Mouse (Mus musculus) heart, postnatal 0 days (tissue): ENCODE data around the gene Macrod1. TPM values are rescaled to one million over a fixed set of nuclear protein-coding genes. Genes with fewer than 3 reads are reported as not detected.

ENCODE experiments used
- ATAC-seq: fragments of 200-750 bp; cut with Nextera tagmentation; 2 replicates; pipeline ENCODE4 v1.8.0; 2017; ENCODE audit warnings: low read depth, moderate number of reproducible peaks, moderate library complexity; ENCODE audit not compliant: insufficient read depth
- DNase-seq: peaks from one replicate; pipeline ENCODE4 v3.0.0-alpha.2; 2016; ENCODE audit warnings: low spot score
- H3K27ac ChIP-seq: fragments of 300-500 bp; sonication (generic); 2 replicates; pipeline ENCODE4 v1.5.1; 2014; ENCODE audit warnings: low read depth, mild to moderate bottlenecking
- H3K27me3 ChIP-seq: fragments of 300-500 bp; sonication (generic); 2 replicates; pipeline ENCODE4 v1.6.1; 2014; ENCODE audit warnings: low read length, mixed read lengths; ENCODE audit not compliant: control insufficient read depth, insufficient read depth
- H3K36me3 ChIP-seq: fragments of 300-500 bp; sonication (generic); replicated peaks from 2 replicates; pipeline ENCODE4 v1.6.1; 2014; ENCODE audit warnings: low read length, mixed read lengths; ENCODE audit not compliant: control insufficient read depth, insufficient read depth
- H3K4me1 ChIP-seq: fragments of 300-500 bp; sonication (generic); 2 replicates; pipeline ENCODE4 v1.6.1; 2014; ENCODE audit warnings: antibody characterized with exemption; ENCODE audit not compliant: control insufficient read depth, insufficient read depth
- H3K4me2 ChIP-seq: fragments of 300-500 bp; sonication (generic); 2 replicates; pipeline ENCODE4 v1.6.1; 2014; ENCODE audit warnings: low read depth, mild to moderate bottlenecking, low read length, moderate library complexity
- H3K4me3 ChIP-seq: fragments of 300-500 bp; sonication (generic); 2 replicates; pipeline ENCODE4 v1.5.1; 2014; ENCODE audit warnings: low read depth, low read length
- H3K9ac ChIP-seq: fragments of 300-500 bp; sonication (generic); replicated peaks from 2 replicates; pipeline ENCODE4 v1.6.1; 2014; ENCODE audit warnings: low read depth, low read length, mixed read lengths
- H3K9me3 ChIP-seq: fragments of 300-500 bp; sonication (generic); replicated peaks from 2 replicates; pipeline ENCODE4 v1.6.1; 2016; ENCODE audit warnings: low read length; ENCODE audit not compliant: control insufficient read depth
- CTCF ChIP-seq: IDR thresholded peaks from 2 replicates; pipeline ENCODE4 v1.5.1; 2016; ENCODE audit warnings: antibody characterized with exemption, control low read depth, low read depth
- EP300 ChIP-seq: IDR thresholded peaks from 2 replicates; pipeline ENCODE4 v1.6.1; 2016; ENCODE audit warnings: antibody characterized with exemption, low read depth
- WGBS: fragments of 180-500 bp; shearing (Covaris S2); extraction: QIAGEN DNeasy Blood & Tissue Kit; methylation state at CpG from one replicate; pipeline ENCODE4 v1.1.7; 2014; 5-methylcytosine and 5-hydroxymethylcytosine counted together
- polyA plus RNA-seq: library from polyadenylated mRNA; unstranded; fragments of >200 nt; fragmentation: Nextera tagmentation; extraction: Ambion mirVana; gene quantifications from 2 replicates; pipeline ENCODE4 v1.2.1, GENCODE M21; 2015
- total RNA-seq: library from RNA; depleted of rRNA; stranded (reverse); fragments of >200 nt; gene quantifications from 2 replicates; pipeline ENCODE4 v1.2.3, GENCODE M21; 2014; ENCODE audit warnings: low replicate concordance

The Macrod1 gene
- total and polyA plus RNA-seq, 2 experiments from 2014 or later, result 113 to 122 TPM

DNA sequence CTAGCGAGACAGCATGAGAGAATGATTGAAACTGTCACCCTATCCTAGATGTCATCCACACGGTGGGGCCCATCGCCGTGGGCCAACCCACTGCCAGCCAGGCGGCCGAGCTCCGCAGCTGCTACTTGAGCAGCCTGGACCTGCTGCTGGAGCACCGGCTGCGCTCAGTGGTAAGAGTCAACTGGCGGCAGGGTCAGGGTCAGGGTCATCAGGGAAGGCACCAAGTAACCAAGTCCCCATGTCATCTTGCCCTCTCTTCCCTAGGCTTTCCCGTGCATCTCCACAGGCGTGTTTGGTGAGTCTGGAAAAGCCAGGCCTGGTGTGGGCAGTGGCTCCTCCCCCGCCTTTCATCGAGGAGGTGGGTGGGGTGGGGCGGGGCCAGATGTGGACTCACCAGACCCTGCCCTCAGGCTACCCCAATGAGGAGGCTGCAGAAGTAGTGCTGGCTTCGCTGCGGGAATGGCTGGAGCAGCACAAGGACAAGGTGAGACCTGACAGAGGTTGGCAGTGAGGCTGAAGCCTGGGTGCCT, 140.2 kb downstream of the Macrod1 start:
- Histone ChIP-seq H3K4me3 (no peak overlapping the region), H3K4me2 (peak overlapping the region; percentile 17; the same call in 1 of the 2 replicates), H3K36me3 (peaks cover 40% of the 10 kb centered on the region), H3K9ac (no peak overlapping the region), H3K9me3 (no peaks in the 10 kb centered on the region), H3K27ac (no peak overlapping the region), H3K4me1 (peaks cover 8% of the 10 kb centered on the region; the same call in 1 of the 2 replicates), H3K27me3 (no peaks in the 10 kb centered on the region)
- ATAC-seq, result peak; percentile 43
- TF ChIP-seq EP300, result no peak
- TF ChIP-seq CTCF, result no peak
- DNase-seq, result no peak
- 16% methylated on average over 17 of the region's 17 CpGs for WGBS

DNA sequence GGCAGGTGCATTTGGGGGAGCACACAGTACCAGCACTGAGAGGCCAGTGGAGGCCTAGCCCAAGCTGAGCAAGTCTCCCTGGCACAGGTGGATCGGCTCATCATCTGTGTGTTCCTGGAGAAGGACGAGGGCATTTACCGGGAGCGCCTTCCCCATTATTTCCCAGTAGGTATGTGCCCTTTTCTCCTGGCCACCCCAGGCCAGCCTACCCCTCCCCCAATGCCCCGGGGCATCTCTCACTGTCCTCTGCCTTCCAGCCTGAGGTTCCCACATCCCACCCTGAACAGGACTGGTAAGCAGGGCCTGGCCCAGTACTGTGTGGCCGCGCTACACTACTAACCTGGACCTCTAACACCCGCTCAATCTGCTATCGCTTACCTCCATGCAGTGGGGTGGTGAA, 140.8 kb downstream of the Macrod1 start:
- TF ChIP-seq CTCF (no peak), EP300 (no peak)
- no peak overlapping the region for H3K27ac ChIP-seq
- H3K27me3 ChIP-seq, result no peaks in the 10 kb centered on the region
- H3K4me1 ChIP-seq, result peaks cover 8% of the 10 kb centered on the region; the same call in 1 of the 2 replicates
- H3K4me2 ChIP-seq, result no peak overlapping the region
- no peak for ATAC-seq
- WGBS, result 83% methylated on average over 9 of the region's 9 CpGs
- H3K9ac ChIP-seq, result no peak overlapping the region
- no peaks in the 10 kb centered on the region for H3K9me3 ChIP-seq
- peaks cover 43% of the 10 kb centered on the region for H3K36me3 ChIP-seq
- DNase-seq, result no peak
- H3K4me3 ChIP-seq, result no peak overlapping the region

DNA sequence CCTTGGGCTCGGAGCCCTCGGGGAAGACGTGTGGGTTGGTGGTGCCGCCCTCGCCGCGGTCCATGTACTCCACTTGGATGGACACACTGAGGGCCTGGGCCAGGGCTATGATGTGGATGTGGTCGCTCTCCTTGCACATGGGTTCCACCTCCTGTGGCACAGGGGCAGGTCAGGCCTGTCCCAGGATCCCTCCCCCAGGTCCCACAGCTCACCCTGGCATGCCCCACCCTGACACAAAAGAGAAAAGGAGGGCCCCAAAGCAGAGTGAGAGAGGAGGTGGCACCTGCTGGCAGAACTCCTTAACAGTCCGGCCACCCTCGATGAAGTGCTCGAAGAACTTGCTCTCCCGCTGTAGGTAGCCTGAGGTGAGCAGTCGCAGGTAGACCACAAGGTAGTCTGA, 142.5 kb downstream of the Macrod1 start:
- TF ChIP-seq EP300 (no peak), CTCF (no peak)
- WGBS, result 94% methylated on average over 13 of the region's 13 CpGs
- H3K4me3 ChIP-seq, result no peak overlapping the region

DNA sequence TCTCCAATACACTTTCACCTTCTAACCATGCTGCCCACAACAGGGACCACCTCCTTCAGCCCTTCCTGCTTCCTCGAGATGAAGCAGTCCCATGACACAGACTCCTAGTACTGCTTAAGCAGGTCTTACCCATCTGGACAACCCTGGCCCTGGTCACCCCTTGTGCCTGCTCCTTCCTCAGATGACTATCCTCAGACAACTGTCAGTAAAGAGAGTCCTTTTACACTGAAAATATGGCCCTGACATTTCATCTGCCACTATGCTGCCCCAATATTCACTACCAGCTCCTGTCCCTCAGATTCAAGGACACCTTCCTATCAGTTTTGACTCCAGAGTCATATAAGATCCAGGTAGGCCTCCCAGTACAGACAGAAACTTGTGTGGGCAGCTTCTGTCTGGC, 143.8 kb downstream of the Macrod1 start:
- no peak for ATAC-seq
- TF ChIP-seq EP300 (no peak), CTCF (no peak)
- peaks cover 19% of the 10 kb centered on the region for H3K4me1 ChIP-seq
- H3K36me3 ChIP-seq, result peaks cover 63% of the 10 kb centered on the region
- DNase-seq, result no peak
- H3K9ac ChIP-seq, result no peak overlapping the region
- no peaks in the 10 kb centered on the region for H3K27me3 ChIP-seq
- H3K27ac ChIP-seq, result no peak overlapping the region
- WGBS, result 53% methylated on average over 1 of the region's 1 CpGs
- H3K9me3 ChIP-seq, result no peaks in the 10 kb centered on the region
- H3K4me2 ChIP-seq, result no peak overlapping the region
- H3K4me3 ChIP-seq, result no peak overlapping the region

More for the DNA sequence above, 142.5 kb downstream of the Macrod1 start:
- H3K9me3 ChIP-seq, result no peaks in the 10 kb centered on the region
- H3K27me3 ChIP-seq, result no peaks in the 10 kb centered on the region
- H3K27ac ChIP-seq, result no peak overlapping the region
- DNase-seq, result no peak
- no peak overlapping the region for H3K9ac ChIP-seq
- no peak overlapping the region for H3K4me2 ChIP-seq
- peaks cover 59% of the 10 kb centered on the region for H3K36me3 ChIP-seq
- ATAC-seq, result no peak
- peaks cover 8% of the 10 kb centered on the region; the same call in 1 of the 2 replicates for H3K4me1 ChIP-seq

DNA sequence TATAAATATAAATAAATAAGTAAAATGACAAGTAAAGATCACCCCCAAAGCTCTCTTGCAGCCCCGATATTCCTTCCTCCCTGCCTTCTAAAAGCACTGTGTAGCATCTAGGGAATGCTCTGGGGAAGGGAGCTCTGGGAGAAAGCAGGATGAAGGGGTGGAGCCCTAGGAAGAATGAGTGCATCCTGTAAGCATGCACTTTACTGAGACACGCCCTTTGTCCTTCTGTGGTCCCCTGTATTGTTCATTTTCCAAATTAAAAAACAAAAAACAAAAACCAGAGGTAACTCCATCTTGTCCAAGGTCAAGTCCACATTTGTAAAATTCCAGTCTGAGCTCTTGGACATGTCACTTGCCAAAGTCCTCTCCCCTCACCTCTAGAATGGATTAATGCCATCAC, 148.3 kb downstream of the Macrod1 start:
- Histone ChIP-seq H3K27ac (peak overlapping the region; percentile 96), H3K36me3 (peaks cover 40% of the 10 kb centered on the region), H3K9me3 (no peaks in the 10 kb centered on the region), H3K27me3 (no peaks in the 10 kb centered on the region), H3K4me2 (peak overlapping the region; percentile 73), H3K4me3 (peak overlapping the region; percentile 86), H3K4me1 (peaks cover 20% of the 10 kb centered on the region), H3K9ac (no peak overlapping the region)
- WGBS, result 40% methylated on average over 2 of the region's 2 CpGs
- DNase-seq, result no peak
- TF ChIP-seq EP300 (no peak), CTCF (no peak)
- ATAC-seq, result no peak

DNA sequence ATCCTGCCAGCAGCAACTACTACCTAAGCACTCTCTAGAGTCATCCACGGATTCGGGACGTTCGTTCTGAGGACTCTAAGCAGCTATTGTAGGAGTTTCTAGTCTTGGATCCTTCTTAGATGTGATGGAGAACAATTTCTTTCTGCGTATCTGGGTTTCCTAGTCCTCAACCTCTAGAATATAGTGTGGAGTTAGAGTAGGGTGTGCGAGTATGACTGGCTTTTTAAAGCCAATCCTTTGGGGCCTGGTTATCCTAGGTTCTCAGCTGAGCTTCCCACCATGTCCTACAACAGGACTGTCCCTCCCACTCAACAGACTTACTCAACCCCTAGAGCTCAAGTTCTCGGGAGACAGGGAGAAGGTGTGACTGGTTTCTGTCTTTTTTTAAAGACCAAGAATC, 148.7 kb downstream of the Macrod1 start:
- no peak for ATAC-seq
- Histone ChIP-seq H3K27ac (peak overlapping the region; percentile 96), H3K9ac (peak overlapping the region; percentile 74), H3K36me3 (peaks cover 37% of the 10 kb centered on the region), H3K4me3 (peak overlapping the region; percentile 86), H3K9me3 (no peaks in the 10 kb centered on the region), H3K4me1 (peaks cover 20% of the 10 kb centered on the region), H3K4me2 (peak overlapping the region; percentile 73), H3K27me3 (no peaks in the 10 kb centered on the region)
- WGBS, result 14% methylated on average over 7 of the region's 7 CpGs
- DNase-seq, result no peak
- TF ChIP-seq EP300 (no peak), CTCF (no peak)
